Mouse (Mus musculus): ENCODE measurements around the gene Bysl.

- no peak for TF ChIP-seq CTCF (IDR thresholded peaks at IDR 0.05; ENCODE audit: low read depth, low read length)
- TF ChIP-seq GATA1 (IDR thresholded peaks at IDR 0.05; ENCODE audit: borderline replicate concordance, low read length), result no peak
Measured at GRCm38 (mm10) chr17:47596162-47596838, 15.0 kb downstream of the Bysl start.
